Mouse (Mus musculus) lung, embryonic 15.5 days (tissue): ENCODE data around the gene Olfr60. TPM values are rescaled to one million over a fixed set of nuclear protein-coding genes. Genes with fewer than 3 reads are reported as not detected.

Experiments used
- ATAC-seq: fragments of 200-750 bp; cut with Nextera tagmentation; 2 replicates; pipeline ENCODE4 v1.8.0; 2017; ENCODE audit warnings: moderate number of reproducible peaks, borderline replicate concordance; ENCODE audit not compliant: low FRiP score, low TSS enrichment; ENCODE audit errors: extremely low read depth
- H3K27ac ChIP-seq: fragments of 300-500 bp; sonication (generic); 2 replicates; pipeline ENCODE4 v1.5.1; 2015; ENCODE audit warnings: moderate library complexity, mild to moderate bottlenecking, inconsistent platforms
- H3K27me3 ChIP-seq: fragments of 300-500 bp; sonication (generic); 2 replicates; pipeline ENCODE4 v1.6.1; 2015; ENCODE audit warnings: inconsistent platforms
- H3K36me3 ChIP-seq: fragments of 300-500 bp; sonication (generic); 2 replicates; pipeline ENCODE4 v1.6.1; 2015; ENCODE audit warnings: inconsistent platforms
- H3K4me1 ChIP-seq: fragments of 300-500 bp; sonication (generic); 2 replicates; pipeline ENCODE4 v1.6.1; 2015; ENCODE audit warnings: inconsistent platforms
- H3K4me2 ChIP-seq: fragments of 300-500 bp; sonication (generic); 2 replicates; pipeline ENCODE4 v1.6.1; 2015; ENCODE audit warnings: inconsistent platforms, mild to moderate bottlenecking, moderate library complexity
- H3K4me3 ChIP-seq: fragments of 300-500 bp; sonication (generic); 2 replicates; pipeline ENCODE4 v1.5.1; 2015; ENCODE audit warnings: mild to moderate bottlenecking, inconsistent platforms
- H3K9ac ChIP-seq: fragments of 300-500 bp; sonication (generic); 2 replicates; pipeline ENCODE4 v1.6.1; 2015; ENCODE audit warnings: inconsistent platforms
- H3K9me3 ChIP-seq: fragments of 300-500 bp; sonication (generic); 2 replicates; pipeline ENCODE4 v1.6.1; 2016; ENCODE audit warnings: inconsistent platforms
- WGBS: fragments of 180-500 bp; shearing (Covaris S2); methylation state at CpG from one replicate; pipeline ENCODE4 v1.1.7; 2015; 5-methylcytosine and 5-hydroxymethylcytosine counted together
- polyA plus RNA-seq: library from polyadenylated mRNA; unstranded; fragments of >200 nt; fragmentation: Nextera tagmentation; extraction: Ambion mirVana; gene quantifications from 2 replicates; pipeline ENCODE4 v1.2.1, GENCODE M21; 2015

Gene Olfr60
- not detected in 2 replicates for polyA plus RNA-seq

GRCm38 (mm10) chr7:140361571-140361970 lies at the start of gene Olfr60:
Gene Olfr60, minus strand, starts transcription at chr7:140361671.
- no peak within 1 kb of the TSS for H3K4me3 ChIP-seq
- no peak for ATAC-seq
- 62% methylated on average over 3 of the region's 3 CpGs for WGBS
- no peak within 1 kb of the TSS for H3K9ac ChIP-seq
- H3K9me3 ChIP-seq = no peaks in the 10 kb centered on the region
- no peaks in the 10 kb centered on the region for H3K36me3 ChIP-seq
- H3K4me2 ChIP-seq = no peak within 1 kb of the TSS
- H3K27ac ChIP-seq = no peak within 1 kb of the TSS
- H3K27me3 ChIP-seq = no peaks in the 10 kb centered on the region
- H3K4me1 ChIP-seq = no peaks in the 10 kb centered on the region

GRCm38 (mm10) chr7:140402818-140403217 lies 41.3 kb upstream of the Olfr60 start, which contains the start of gene Olfr531:
Gene Olfr531, minus strand, starts transcription at chr7:140402918.
- 76% methylated on average over 1 of the region's 1 CpGs for WGBS
- ATAC-seq = no peak
- no peaks in the 10 kb centered on the region for H3K9me3 ChIP-seq
- H3K27ac ChIP-seq = no peak within 1 kb of the TSS
- no peaks in the 10 kb centered on the region for H3K4me1 ChIP-seq
- H3K9ac ChIP-seq = no peak within 1 kb of the TSS
- H3K4me2 ChIP-seq = no peak within 1 kb of the TSS
- H3K27me3 ChIP-seq = no peaks in the 10 kb centered on the region
- H3K4me3 ChIP-seq = no peak within 1 kb of the TSS
- no peaks in the 10 kb centered on the region for H3K36me3 ChIP-seq

GRCm38 (mm10) chr7:140376911-140377310 lies 15.4 kb upstream of the Olfr60 start:
- Histone ChIP-seq H3K27me3 (no peaks in the 10 kb centered on the region), H3K4me1 (no peaks in the 10 kb centered on the region), H3K36me3 (no peaks in the 10 kb centered on the region), H3K9me3 (no peaks in the 10 kb centered on the region), H3K9ac (no peak overlapping the region), H3K4me3 (no peak overlapping the region), H3K4me2 (no peak overlapping the region), H3K27ac (no peak overlapping the region)
- 92% methylated on average over 2 of the region's 2 CpGs for WGBS
- ATAC-seq = no peak

- WGBS = 33% methylated on average over 1 of the region's 1 CpGs
- Histone ChIP-seq H3K4me2 (no peak within 1 kb of the TSS), H3K9me3 (no peaks in the 10 kb centered on the region), H3K27ac (no peak within 1 kb of the TSS), H3K27me3 (no peaks in the 10 kb centered on the region), H3K4me1 (no peaks in the 10 kb centered on the region), H3K4me3 (no peak within 1 kb of the TSS), H3K9ac (no peak within 1 kb of the TSS), H3K36me3 (no peaks in the 10 kb centered on the region)
- ATAC-seq = no peak
These were observed 14.8 kb upstream of the Olfr60 start, which contains the start of gene Olfr530 for GRCm38 (mm10) chr7:140376231-140376630. Gene Olfr530, minus strand, starts transcription at chr7:140376331.

- Histone ChIP-seq H3K9me3 (no peaks in the 10 kb centered on the region), H3K27me3 (no peaks in the 10 kb centered on the region), H3K36me3 (no peaks in the 10 kb centered on the region), H3K9ac (no peak overlapping the region), H3K4me1 (no peaks in the 10 kb centered on the region), H3K27ac (no peak overlapping the region), H3K4me2 (no peak overlapping the region), H3K4me3 (no peak overlapping the region)
- 64% methylated on average over 4 of the region's 4 CpGs for WGBS
- no peak for ATAC-seq
These were observed 12.8 kb upstream of the Olfr60 start for GRCm38 (mm10) chr7:140374300-140374699.

- no peak for ATAC-seq
- no peaks in the 10 kb centered on the region for H3K4me1 ChIP-seq
- H3K4me2 ChIP-seq = no peak within 1 kb of the TSS
- 78% methylated on average over 2 of the region's 2 CpGs for WGBS
- H3K9ac ChIP-seq = no peak within 1 kb of the TSS
- H3K36me3 ChIP-seq = no peaks in the 10 kb centered on the region
- H3K27ac ChIP-seq = no peak within 1 kb of the TSS
- H3K27me3 ChIP-seq = no peaks in the 10 kb centered on the region
- no peak within 1 kb of the TSS for H3K4me3 ChIP-seq
- no peaks in the 10 kb centered on the region for H3K9me3 ChIP-seq
These were observed 27.8 kb downstream of the Olfr60 start, which contains the start of gene Olfr527 for GRCm38 (mm10) chr7:140333717-140334116. Gene Olfr527, plus strand, starts transcription at chr7:140334017.

- Histone ChIP-seq H3K27me3 (no peaks in the 10 kb centered on the region), H3K4me2 (no peak overlapping the region), H3K4me1 (no peaks in the 10 kb centered on the region), H3K36me3 (no peaks in the 10 kb centered on the region), H3K9ac (no peak overlapping the region), H3K4me3 (no peak overlapping the region), H3K9me3 (no peaks in the 10 kb centered on the region), H3K27ac (no peak overlapping the region)
- ATAC-seq = no peak; the same call in 1 of the 2 replicates
- WGBS = 52% methylated on average over 1 of the region's 1 CpGs
These were observed 31.6 kb downstream of the Olfr60 start for GRCm38 (mm10) chr7:140329766-140330304.

GRCm38 (mm10) chr7:140321135-140321534 lies 40.3 kb downstream of the Olfr60 start:
- Histone ChIP-seq H3K4me2 (no peak overlapping the region), H3K4me3 (no peak overlapping the region), H3K9me3 (no peaks in the 10 kb centered on the region), H3K9ac (no peak overlapping the region), H3K4me1 (no peaks in the 10 kb centered on the region), H3K27me3 (no peaks in the 10 kb centered on the region), H3K27ac (no peak overlapping the region), H3K36me3 (no peaks in the 10 kb centered on the region)
- ATAC-seq = no peak

- Histone ChIP-seq H3K9ac (no peak within 1 kb of the TSS), H3K27me3 (no peaks in the 10 kb centered on the region), H3K4me1 (no peaks in the 10 kb centered on the region), H3K9me3 (no peaks in the 10 kb centered on the region), H3K36me3 (no peaks in the 10 kb centered on the region), H3K4me3 (no peak within 1 kb of the TSS), H3K27ac (no peak within 1 kb of the TSS), H3K4me2 (no peak within 1 kb of the TSS)
- ATAC-seq = no peak
- WGBS = 52% methylated on average over 1 of the region's 1 CpGs
These were observed 40.9 kb downstream of the Olfr60 start, which contains the start of gene Olfr525 for GRCm38 (mm10) chr7:140320558-140320957. Gene Olfr525, plus strand, starts transcription at chr7:140320858.

- no peak overlapping the region for H3K4me2 ChIP-seq
- WGBS = 76% methylated on average over 3 of the region's 3 CpGs
These were observed 41.5 kb downstream of the Olfr60 start for GRCm38 (mm10) chr7:140319861-140320385.

GRCm38 (mm10) chr7:140299416-140299815 lies 62.1 kb downstream of the Olfr60 start:
- Histone ChIP-seq H3K27me3 (no peaks in the 10 kb centered on the region), H3K27ac (no peak overlapping the region), H3K4me3 (no peak overlapping the region), H3K4me2 (no peak overlapping the region), H3K4me1 (no peaks in the 10 kb centered on the region), H3K9me3 (no peaks in the 10 kb centered on the region), H3K36me3 (no peaks in the 10 kb centered on the region), H3K9ac (no peak overlapping the region)
- no peak for ATAC-seq
- 71% methylated on average over 3 of the region's 3 CpGs for WGBS

More at GRCm38 (mm10) chr7:140319861-140320385, 41.5 kb downstream of the Olfr60 start:
- no peak for ATAC-seq
- H3K9me3 ChIP-seq = no peaks in the 10 kb centered on the region
- no peak overlapping the region for H3K4me3 ChIP-seq
- no peaks in the 10 kb centered on the region for H3K27me3 ChIP-seq
- H3K27ac ChIP-seq = no peak overlapping the region
- no peaks in the 10 kb centered on the region for H3K36me3 ChIP-seq
- no peak overlapping the region for H3K9ac ChIP-seq
- H3K4me1 ChIP-seq = no peaks in the 10 kb centered on the region

- WGBS = 69% methylated on average over 6 of the region's 6 CpGs
- Histone ChIP-seq H3K4me2 (no peak overlapping the region), H3K9ac (no peak overlapping the region), H3K4me1 (no peaks in the 10 kb centered on the region), H3K4me3 (no peak overlapping the region), H3K36me3 (no peaks in the 10 kb centered on the region), H3K27me3 (no peaks in the 10 kb centered on the region), H3K27ac (no peak overlapping the region), H3K9me3 (no peaks in the 10 kb centered on the region)
- no peak for ATAC-seq
These were observed 64.6 kb downstream of the Olfr60 start for GRCm38 (mm10) chr7:140296876-140297275.
